Mouse (Mus musculus) heart, postnatal 0 days (tissue): ENCODE results near the gene Il1r1. TPM values are rescaled to one million over a fixed set of nuclear protein-coding genes. Genes with fewer than 3 reads are reported as not detected.

Experiments used
- ATAC-seq: fragments of 200-750 bp; cut with Nextera tagmentation; 2 replicates; pipeline ENCODE4 v1.8.0; 2017; ENCODE audit warnings: low read depth, moderate number of reproducible peaks, moderate library complexity; ENCODE audit not compliant: insufficient read depth
- DNase-seq: peaks from one replicate; pipeline ENCODE4 v3.0.0-alpha.2; 2016; ENCODE audit warnings: low spot score
- H3K27ac ChIP-seq: fragments of 300-500 bp; sonication (generic); 2 replicates; pipeline ENCODE4 v1.5.1; 2014; ENCODE audit warnings: low read depth, mild to moderate bottlenecking
- H3K27me3 ChIP-seq: fragments of 300-500 bp; sonication (generic); 2 replicates; pipeline ENCODE4 v1.6.1; 2014; ENCODE audit warnings: low read length, mixed read lengths; ENCODE audit not compliant: control insufficient read depth, insufficient read depth
- H3K36me3 ChIP-seq: fragments of 300-500 bp; sonication (generic); replicated peaks from 2 replicates; pipeline ENCODE4 v1.6.1; 2014; ENCODE audit warnings: low read length, mixed read lengths; ENCODE audit not compliant: control insufficient read depth, insufficient read depth
- H3K4me1 ChIP-seq: fragments of 300-500 bp; sonication (generic); 2 replicates; pipeline ENCODE4 v1.6.1; 2014; ENCODE audit warnings: antibody characterized with exemption; ENCODE audit not compliant: control insufficient read depth, insufficient read depth
- H3K4me2 ChIP-seq: fragments of 300-500 bp; sonication (generic); 2 replicates; pipeline ENCODE4 v1.6.1; 2014; ENCODE audit warnings: low read depth, mild to moderate bottlenecking, low read length, moderate library complexity
- H3K4me3 ChIP-seq: fragments of 300-500 bp; sonication (generic); 2 replicates; pipeline ENCODE4 v1.5.1; 2014; ENCODE audit warnings: low read depth, low read length
- H3K9ac ChIP-seq: fragments of 300-500 bp; sonication (generic); replicated peaks from 2 replicates; pipeline ENCODE4 v1.6.1; 2014; ENCODE audit warnings: low read depth, low read length, mixed read lengths
- H3K9me3 ChIP-seq: fragments of 300-500 bp; sonication (generic); replicated peaks from 2 replicates; pipeline ENCODE4 v1.6.1; 2016; ENCODE audit warnings: low read length; ENCODE audit not compliant: control insufficient read depth
- CTCF ChIP-seq: IDR thresholded peaks from 2 replicates; pipeline ENCODE4 v1.5.1; 2016; ENCODE audit warnings: antibody characterized with exemption, control low read depth, low read depth
- EP300 ChIP-seq: IDR thresholded peaks from 2 replicates; pipeline ENCODE4 v1.6.1; 2016; ENCODE audit warnings: antibody characterized with exemption, low read depth
- WGBS: fragments of 180-500 bp; shearing (Covaris S2); extraction: QIAGEN DNeasy Blood & Tissue Kit; methylation state at CpG from one replicate; pipeline ENCODE4 v1.1.7; 2014; 5-methylcytosine and 5-hydroxymethylcytosine counted together
- polyA plus RNA-seq: library from polyadenylated mRNA; unstranded; fragments of >200 nt; fragmentation: Nextera tagmentation; extraction: Ambion mirVana; gene quantifications from 2 replicates; pipeline ENCODE4 v1.2.1, GENCODE M21; 2015
- total RNA-seq: library from RNA; depleted of rRNA; stranded (reverse); fragments of >200 nt; gene quantifications from 2 replicates; pipeline ENCODE4 v1.2.3, GENCODE M21; 2014; ENCODE audit warnings: low replicate concordance

Gene Il1r1
- total and polyA plus RNA-seq, 2 experiments from 2014 or later, result 4.7 to 5.6 TPM

- Histone ChIP-seq H3K4me3 (no peak overlapping the region), H3K27me3 (no peaks in the 10 kb centered on the region), H3K36me3 (no peaks in the 10 kb centered on the region), H3K9ac (no peak overlapping the region), H3K9me3 (no peaks in the 10 kb centered on the region), H3K4me1 (peaks cover 15% of the 10 kb centered on the region), H3K27ac (peak overlapping the region; percentile 22; the same call in 1 of the 2 replicates), H3K4me2 (no peak overlapping the region)
- TF ChIP-seq CTCF (no peak), EP300 (no peak)
- WGBS, result 29% methylated on average over 4 of the region's 4 CpGs
- no peak for ATAC-seq
- no peak for DNase-seq
Observed at GRCm38 (mm10) chr1:40221864-40222263, 3.0 kb upstream of the Il1r1 start.

- no peak overlapping the region for H3K9ac ChIP-seq
- H3K4me1 ChIP-seq, result peaks cover 15% of the 10 kb centered on the region
- H3K4me2 ChIP-seq, result peak overlapping the region; percentile 3
- H3K9me3 ChIP-seq, result no peaks in the 10 kb centered on the region
- WGBS, result 47% methylated on average over 8 of the region's 8 CpGs
- TF ChIP-seq CTCF (no peak), EP300 (no peak)
- no peak overlapping the region for H3K4me3 ChIP-seq
- peak; percentile 26 for DNase-seq
- ATAC-seq, result no peak
- no peaks in the 10 kb centered on the region for H3K36me3 ChIP-seq
- no peaks in the 10 kb centered on the region for H3K27me3 ChIP-seq
- 0 out of 2 replicates have a peak overlapping the region, but pooled peaks have one; percentile 10 for H3K27ac ChIP-seq
Observed at GRCm38 (mm10) chr1:40222680-40223079, 2.2 kb upstream of the Il1r1 start.

GRCm38 (mm10) chr1:40223591-40223990 lies 1.3 kb upstream of the Il1r1 start:
- no peak overlapping the region for H3K4me3 ChIP-seq
- no peaks in the 10 kb centered on the region for H3K36me3 ChIP-seq
- no peak overlapping the region for H3K9ac ChIP-seq
- H3K27ac ChIP-seq, result no peak overlapping the region
- WGBS, result 78% methylated on average over 2 of the region's 2 CpGs
- H3K4me2 ChIP-seq, result no peak overlapping the region
- H3K27me3 ChIP-seq, result no peaks in the 10 kb centered on the region
- DNase-seq (no peak), ATAC-seq (no peak)
- no peak for TF ChIP-seq CTCF
- no peak for TF ChIP-seq EP300
- no peaks in the 10 kb centered on the region for H3K9me3 ChIP-seq
- H3K4me1 ChIP-seq, result peaks cover 15% of the 10 kb centered on the region

DNA sequence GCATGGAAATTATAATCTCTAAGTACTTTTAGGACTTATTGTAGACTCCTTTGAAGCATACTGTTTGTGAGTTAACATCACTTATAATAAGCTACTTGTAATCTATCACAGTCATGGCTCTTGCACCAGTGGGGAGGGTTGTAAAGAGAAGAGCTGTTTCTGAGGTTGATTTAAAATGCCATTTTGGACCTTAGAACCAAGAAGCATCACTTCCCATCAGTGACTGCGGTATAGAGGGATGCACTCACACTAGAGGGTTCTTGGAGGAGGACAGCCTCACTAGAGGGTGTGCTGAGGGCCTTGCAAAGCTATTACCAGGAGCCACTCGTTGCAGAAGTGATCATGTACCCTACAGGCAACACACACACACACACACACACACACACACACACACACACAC lies 700 bp downstream of the Il1r1 start:
- Histone ChIP-seq H3K9ac (no peak overlapping the region), H3K4me3 (peak overlapping the region; percentile 37), H3K27me3 (no peaks in the 10 kb centered on the region), H3K27ac (peak overlapping the region; percentile 68), H3K4me1 (peaks cover 15% of the 10 kb centered on the region), H3K9me3 (no peaks in the 10 kb centered on the region), H3K4me2 (peak overlapping the region; percentile 61), H3K36me3 (no peaks in the 10 kb centered on the region)
- 60% methylated on average over 2 of the region's 2 CpGs for WGBS
- DNase-seq (no peak), ATAC-seq (no peak)
- TF ChIP-seq EP300, result no peak
- TF ChIP-seq CTCF, result no peak

GRCm38 (mm10) chr1:40229033-40229432 lies 4.2 kb downstream of the Il1r1 start:
- H3K9ac ChIP-seq, result no peak overlapping the region
- no peak overlapping the region for H3K4me3 ChIP-seq
- DNase-seq (no peak), ATAC-seq (no peak)
- H3K27me3 ChIP-seq, result no peaks in the 10 kb centered on the region
- WGBS, result 76% methylated on average over 3 of the region's 3 CpGs
- H3K4me1 ChIP-seq, result peaks cover 11% of the 10 kb centered on the region
- no peak overlapping the region for H3K27ac ChIP-seq
- TF ChIP-seq CTCF (no peak), EP300 (no peak)
- no peaks in the 10 kb centered on the region for H3K36me3 ChIP-seq
- H3K4me2 ChIP-seq, result no peak overlapping the region
- H3K9me3 ChIP-seq, result no peaks in the 10 kb centered on the region

- DNase-seq (no peak), ATAC-seq (no peak)
- H3K4me1 ChIP-seq, result peaks cover 6% of the 10 kb centered on the region
- H3K36me3 ChIP-seq, result no peaks in the 10 kb centered on the region
- 0 out of 2 replicates have a peak overlapping the region, but pooled peaks have one; percentile 7 for H3K27ac ChIP-seq
- WGBS, result 91% methylated on average over 3 of the region's 3 CpGs
- H3K9ac ChIP-seq, result no peak overlapping the region
- no peaks in the 10 kb centered on the region for H3K9me3 ChIP-seq
- TF ChIP-seq EP300 (no peak), CTCF (no peak)
- H3K27me3 ChIP-seq, result no peaks in the 10 kb centered on the region
- no peak overlapping the region for H3K4me3 ChIP-seq
- H3K4me2 ChIP-seq, result no peak overlapping the region
Observed at GRCm38 (mm10) chr1:40229771-40230280, 4.9 kb downstream of the Il1r1 start.
